In the genomic region with DNA sequence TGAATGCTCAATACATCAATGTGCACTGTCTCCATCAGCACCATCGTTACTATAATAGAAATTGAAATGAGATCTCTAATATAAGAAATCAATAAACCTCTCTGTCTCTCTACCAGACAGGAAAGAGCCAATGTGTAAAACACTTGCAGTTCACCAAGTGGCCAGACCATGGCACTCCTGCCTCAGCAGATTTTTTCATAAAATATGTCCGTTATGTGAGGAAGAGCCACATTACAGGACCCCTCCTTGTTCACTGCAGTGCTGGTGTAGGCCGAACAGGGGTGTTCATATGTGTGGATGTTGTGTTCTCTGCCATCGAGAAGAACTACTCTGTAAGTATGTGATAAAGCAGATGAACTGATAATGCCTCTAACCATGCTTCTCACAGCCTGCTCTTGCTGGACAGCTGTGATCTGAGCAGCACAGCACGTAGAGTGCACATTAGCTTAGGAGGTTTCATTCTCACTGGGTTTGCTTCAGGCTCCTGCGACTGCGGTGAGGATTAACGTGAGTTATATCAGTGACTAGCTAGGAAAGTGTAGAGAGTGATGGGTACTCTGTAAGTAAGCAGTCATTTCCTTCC, we compare ENCODE assay signal across 9 mouse cellular contexts. TPM values are rescaled to one million over a fixed set of nuclear protein-coding genes. Genes with fewer than 3 reads are reported as not detected.
DNase-seq lines count a peak whose midpoint lies in the region; ATAC-seq and TF ChIP-seq lines count a peak whose summit lies in the region.
"Had no signal": no experiment of that assay in that cellular context is flagged by ENCODE, and none has a peak within 500 bp of the region (broad histone marks: within the 10 kb centered on the region; RNA-seq: fewer than 3 reads in every experiment).

No protein-coding gene starts in this region.

- no peak for ATAC-seq in embryonic facial prominence, embryonic 11.5 days (replicated peaks; ENCODE audit: insufficient number of reproducible peaks, low FRiP score, low TSS enrichment, low read depth)
- ATAC-seq in midbrain, embryonic 15.5 days (replicated peaks), result peak; percentile 78

- 72% methylated on average over 8 of the region's 8 CpGs for WGBS in embryonic facial prominence, embryonic 11.5 days
- WGBS in embryonic facial prominence, embryonic 10.5 days, result 79% methylated on average over 8 of the region's 8 CpGs
- 57% methylated on average over 8 of the region's 8 CpGs for WGBS in midbrain, embryonic 15.5 days

- no peak overlapping the region for H3K4me3 ChIP-seq in embryonic facial prominence, embryonic 11.5 days (ENCODE audit: low read depth, low read length)
- H3K4me3 ChIP-seq in embryonic facial prominence, embryonic 10.5 days, result no peak overlapping the region
- peak overlapping the region; percentile 19; the same call in 1 of the 2 replicates for H3K4me3 ChIP-seq in layer of hippocampus, adult 2 months
- H3K4me3 ChIP-seq in midbrain, embryonic 15.5 days, result no peak overlapping the region

- no peak overlapping the region for H3K4me2 ChIP-seq in embryonic facial prominence, embryonic 11.5 days (ENCODE audit: low read depth, low read length)
- no peak overlapping the region for H3K4me2 ChIP-seq in midbrain, embryonic 15.5 days

- no peaks in the 10 kb centered on the region for H3K36me3 ChIP-seq in embryonic facial prominence, embryonic 11.5 days (replicated peaks; ENCODE audit: control insufficient read depth, insufficient read depth, low read depth, low read length)
- no peaks in the 10 kb centered on the region for H3K36me3 ChIP-seq in embryonic facial prominence, embryonic 10.5 days (replicated peaks)
- no peaks in the 10 kb centered on the region for H3K36me3 ChIP-seq in midbrain, embryonic 15.5 days (replicated peaks)

- TF ChIP-seq CTCF in layer of hippocampus, adult 2 months (conservative IDR thresholded peaks at IDR 0.05), result peak; percentile 87

- H3K27ac ChIP-seq in embryonic facial prominence, embryonic 11.5 days (replicated peaks; ENCODE audit: low read depth, low read length), result no peak overlapping the region
- H3K27ac ChIP-seq in embryonic facial prominence, embryonic 10.5 days (replicated peaks), result no peak overlapping the region
- 0 out of 2 replicates have a peak overlapping the region, but pooled peaks have one; percentile 29 for H3K27ac ChIP-seq in layer of hippocampus, adult 2 months
- H3K27ac ChIP-seq in midbrain, embryonic 15.5 days, result no peak overlapping the region

- H3K9ac ChIP-seq in embryonic facial prominence, embryonic 11.5 days (replicated peaks; ENCODE audit: low read length), result no peak overlapping the region
- no peak overlapping the region for H3K9ac ChIP-seq in midbrain, embryonic 15.5 days

- H3K9me3 ChIP-seq in embryonic facial prominence, embryonic 11.5 days (replicated peaks; ENCODE audit: control insufficient read depth, low read length), result no peaks in the 10 kb centered on the region
- H3K9me3 ChIP-seq in embryonic facial prominence, embryonic 10.5 days, result no peaks in the 10 kb centered on the region
- H3K9me3 ChIP-seq in midbrain, embryonic 15.5 days, result no peaks in the 10 kb centered on the region

- peak; percentile 41 for DNase-seq in embryonic facial prominence, embryonic 11.5 days (ENCODE audit: low spot score)
- no peak for DNase-seq in embryonic facial prominence, embryonic 10.5 days (ENCODE audit: low spot score)
- DNase-seq in right cerebral cortex, adult 18-20 months, result peak; percentile 25
- DNase-seq in right cerebral cortex, postnatal 25 days, result no peak
- DNase-seq in layer of hippocampus, adult 2 months (ENCODE audit: low spot score in 2 of 2), result peak; percentile 10 to 42
- DNase-seq in MN1 (ENCODE audit: low spot score), result no peak
- DNase-seq in gastrocnemius, adult 18-20 months (ENCODE audit: low spot score), result no peak

- H3K27me3 ChIP-seq in embryonic facial prominence, embryonic 11.5 days (ENCODE audit: control insufficient read depth, insufficient read depth, low read length), result no peaks in the 10 kb centered on the region
- H3K27me3 ChIP-seq in embryonic facial prominence, embryonic 10.5 days (replicated peaks; ENCODE audit: low read depth, poor library complexity, severe bottlenecking), result no peaks in the 10 kb centered on the region
- H3K27me3 ChIP-seq in midbrain, embryonic 15.5 days (replicated peaks), result no peaks in the 10 kb centered on the region

- H3K4me1 ChIP-seq in embryonic facial prominence, embryonic 11.5 days (ENCODE audit: control insufficient read depth, insufficient read depth, low read length), result no peaks in the 10 kb centered on the region
- H3K4me1 ChIP-seq in embryonic facial prominence, embryonic 10.5 days, result no peaks in the 10 kb centered on the region
- no peaks in the 10 kb centered on the region for H3K4me1 ChIP-seq in midbrain, embryonic 15.5 days

RNA-seq across cellular contexts. Expression of a gene that starts 43.9 kb away (rescaled TPM):
- 0.10 and 0.11 TPM in 2 replicates for polyA plus RNA-seq in embryonic facial prominence, embryonic 11.5 days (2014; fragmentation: Nextera tagmentation; extraction: Ambion mirVana)
- 0.14 TPM in 1 of 2 replicates, not detected in the other for polyA plus RNA-seq in embryonic facial prominence, embryonic 10.5 days (2016; fragmentation: Nextera tagmentation; extraction: Ambion mirVana)
- under 1 TPM; 0.59 to 0.96 TPM for total RNA-seq in layer of hippocampus, adult 2 months (2021)
- 0.05 and 0.13 TPM in 2 replicates for polyA plus RNA-seq in midbrain, embryonic 15.5 days (2015; fragmentation: Nextera tagmentation; extraction: Ambion mirVana)
- total RNA-seq in gastrocnemius, adult 18-20 months (2021), result not detected
- polyA plus RNA-seq: spleen, adult 2 months had no signal

Comparison
In these comparisons a context has a peak if more than half of its experiments do, and no peak if none do; other contexts are left out.
1. DNase-seq: peak in embryonic facial prominence, embryonic 11.5 days (single experiment), right cerebral cortex, adult 18-20 months (single experiment) and layer of hippocampus, adult 2 months (2 of 2); none in embryonic facial prominence, embryonic 10.5 days (single experiment), right cerebral cortex, postnatal 25 days (single experiment), MN1 (single experiment) and gastrocnemius, adult 18-20 months (single experiment).